Mouse (Mus musculus): ENCODE results near the gene Pax7.

Gene Pax7

DNA sequence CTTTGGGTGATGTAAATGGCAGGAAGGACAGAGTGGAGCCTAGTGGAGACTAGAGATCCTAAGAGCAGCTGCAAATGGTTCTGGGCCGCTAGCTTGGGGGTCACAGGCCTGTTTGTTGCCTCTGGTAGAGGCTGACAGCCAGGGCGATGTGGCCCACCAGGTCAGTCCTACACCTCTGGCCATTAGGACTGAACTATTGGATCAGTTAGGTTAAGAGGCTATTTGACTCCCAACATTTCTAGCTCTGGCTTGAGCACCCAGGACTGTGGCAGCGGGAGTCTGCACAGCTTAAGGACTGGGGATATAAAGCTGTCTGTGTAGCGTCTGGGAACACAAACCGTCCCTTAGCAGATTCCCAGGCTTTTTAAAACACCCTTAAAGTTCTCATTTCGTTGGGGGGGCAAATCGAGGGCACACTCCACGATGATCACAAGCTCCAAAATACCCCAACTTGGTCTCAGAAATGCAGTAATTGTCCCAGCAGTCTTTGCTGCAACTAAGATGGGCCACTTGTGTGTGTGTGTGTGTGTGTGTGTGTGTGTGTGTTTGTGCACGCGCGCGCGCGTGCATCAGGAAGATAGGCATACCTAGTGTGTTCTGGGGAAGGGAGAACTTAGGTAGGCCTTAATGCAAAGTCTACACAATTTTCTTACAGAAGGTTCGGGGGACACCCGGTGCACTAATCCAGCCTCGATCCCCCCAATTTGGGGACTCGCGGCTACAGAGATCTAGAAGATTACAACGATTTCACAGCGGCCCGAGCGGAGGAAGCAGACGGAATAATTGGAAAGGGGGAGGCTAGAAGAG, 2.5 kb downstream of the Pax7 start:
- no peak for DNase-seq (ENCODE audit: low spot score)

GRCm38 (mm10) chr4:139830053-139830452, 3.3 kb downstream of the Pax7 start:
- DNase-seq (ENCODE audit: low spot score) = no peak

GRCm38 (mm10) chr4:139828871-139829590, 4.3 kb downstream of the Pax7 start:
- DNase-seq (ENCODE audit: low spot score) = no peak

GRCm38 (mm10) chr4:139828283-139828678, 5.0 kb downstream of the Pax7 start:
- no peak for DNase-seq (ENCODE audit: low spot score)

- no peak for DNase-seq (ENCODE audit: low spot score)
Measured at GRCm38 (mm10) chr4:139827501-139828282, 5.6 kb downstream of the Pax7 start.

DNA sequence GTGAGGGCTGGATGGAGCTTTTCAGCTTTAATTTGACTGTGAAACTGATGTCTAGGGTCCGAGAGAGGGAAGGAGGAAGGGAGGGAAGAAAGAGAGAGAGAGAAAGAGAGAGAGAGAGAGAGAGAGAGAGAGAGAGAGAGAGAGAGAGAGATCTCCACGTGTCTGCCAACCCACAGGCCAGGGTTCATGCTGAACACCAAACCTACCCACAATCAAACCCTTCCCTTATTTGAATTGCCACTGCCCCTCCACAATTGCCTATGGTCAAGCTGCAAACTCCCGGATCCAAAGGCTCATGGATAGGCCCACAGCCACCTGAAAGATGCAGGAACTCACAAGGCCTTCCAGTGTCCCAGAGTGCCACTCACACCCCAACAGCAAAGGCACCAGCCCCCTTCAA, 7.1 kb downstream of the Pax7 start:
- DNase-seq (ENCODE audit: low spot score) = no peak

- no peak for DNase-seq (ENCODE audit: low spot score)
Measured at GRCm38 (mm10) chr4:139825326-139826112, 7.8 kb downstream of the Pax7 start.

- no peak for DNase-seq (ENCODE audit: low spot score)
Measured at GRCm38 (mm10) chr4:139824572-139825325, 8.6 kb downstream of the Pax7 start.

DNA sequence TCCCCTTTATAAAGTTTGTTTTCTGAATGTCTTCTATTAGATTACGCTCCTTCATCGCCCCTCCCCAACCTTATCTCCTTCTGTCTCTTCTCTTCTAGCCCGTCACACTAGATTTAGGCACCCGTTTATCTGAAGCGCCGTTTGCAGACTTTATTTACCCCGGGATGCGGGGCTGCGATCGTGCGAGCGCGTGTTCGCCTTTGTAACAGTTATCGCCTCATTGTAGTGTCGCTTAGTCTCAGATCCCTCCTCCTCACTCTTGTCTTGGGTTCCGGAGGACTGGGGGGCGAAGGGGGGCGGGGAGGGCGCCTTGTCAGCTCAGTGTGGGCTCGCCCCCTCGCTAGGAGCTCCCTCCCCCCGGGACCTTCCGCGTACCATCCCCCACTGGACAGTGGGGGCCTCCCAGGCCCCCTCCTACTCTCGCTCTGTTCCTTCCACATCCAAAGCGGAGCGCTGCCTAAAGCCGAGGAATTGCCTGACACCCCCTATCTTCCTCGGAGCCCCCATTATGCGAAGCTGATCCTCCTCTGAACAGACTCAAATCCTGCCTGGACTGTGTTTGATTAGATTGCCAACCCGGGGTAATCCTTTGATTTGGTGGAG, 9.4 kb downstream of the Pax7 start:
- no peak for DNase-seq (ENCODE audit: low spot score)

- no peak for DNase-seq (ENCODE audit: low spot score)
Measured at GRCm38 (mm10) chr4:139823138-139823869, 10.0 kb downstream of the Pax7 start.

GRCm38 (mm10) chr4:139822214-139823137, 10.9 kb downstream of the Pax7 start:
- no peak for DNase-seq (ENCODE audit: low spot score)

GRCm38 (mm10) chr4:139821491-139822160, 11.7 kb downstream of the Pax7 start:
- no peak for DNase-seq (ENCODE audit: low spot score)

GRCm38 (mm10) chr4:139821071-139821470, 12.3 kb downstream of the Pax7 start:
- DNase-seq (ENCODE audit: low spot score) = no peak

- no peak for DNase-seq (ENCODE audit: low spot score)
Measured at GRCm38 (mm10) chr4:139819411-139820030, 13.8 kb downstream of the Pax7 start.

DNA sequence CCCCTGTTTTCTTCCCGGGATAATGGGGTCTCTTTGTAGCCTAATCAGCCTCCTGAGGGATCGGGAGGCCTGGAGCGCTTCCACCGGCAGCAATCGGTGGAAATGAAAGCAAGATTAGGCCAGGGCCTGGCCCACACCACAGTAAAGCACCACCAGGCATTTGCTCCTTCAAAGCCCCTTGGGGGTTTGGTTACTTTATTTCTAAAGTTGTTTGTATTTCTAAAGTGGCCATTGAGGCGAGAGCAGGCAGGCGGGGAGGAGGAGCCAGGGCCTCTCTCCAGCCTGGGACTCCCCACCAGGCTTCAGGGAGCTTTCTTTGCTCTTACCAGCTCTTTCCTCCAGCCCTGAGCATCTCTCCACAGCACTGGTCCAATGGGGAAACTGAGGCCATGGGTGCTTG, 15.2 kb downstream of the Pax7 start:
- DNase-seq (ENCODE audit: low spot score) = no peak

GRCm38 (mm10) chr4:139813371-139813960, 19.9 kb downstream of the Pax7 start:
- DNase-seq (ENCODE audit: low spot score) = no peak

GRCm38 (mm10) chr4:139811901-139812300, 21.4 kb downstream of the Pax7 start:
- no peak for DNase-seq (ENCODE audit: low spot score)

Data from urinary bladder, postnatal 25 days (tissue).